Mouse (Mus musculus) kidney, embryonic 14.5 days (tissue): ENCODE results near the gene Ccdc188. TPM values are rescaled to one million over a fixed set of nuclear protein-coding genes. Genes with fewer than 3 reads are reported as not detected.

Experiments
- ATAC-seq: fragments of 200-750 bp; cut with Nextera tagmentation; 2 replicates; pipeline ENCODE4 v1.8.0; 2017; ENCODE audit warnings: moderate number of reproducible peaks, mild to moderate bottlenecking, moderate TSS enrichment, moderate library complexity; ENCODE audit not compliant: low FRiP score, low TSS enrichment
- H3K27ac ChIP-seq: fragments of 300-500 bp; sonication (generic); 2 replicates; pipeline ENCODE4 v1.5.1; 2014; ENCODE audit warnings: low read depth, mild to moderate bottlenecking, low read length, moderate library complexity, mixed read lengths
- H3K27me3 ChIP-seq: fragments of 300-500 bp; sonication (generic); 2 replicates; pipeline ENCODE4 v1.6.1; 2014; ENCODE audit warnings: mild to moderate bottlenecking, low read length; ENCODE audit not compliant: control insufficient read depth, insufficient read depth
- H3K36me3 ChIP-seq: fragments of 300-500 bp; sonication (generic); 2 replicates; pipeline ENCODE4 v1.6.1; 2014; ENCODE audit warnings: low read length, mixed read lengths; ENCODE audit not compliant: control insufficient read depth, insufficient read depth
- H3K4me1 ChIP-seq: fragments of 300-500 bp; sonication (generic); 2 replicates; pipeline ENCODE4 v1.6.1; 2014; ENCODE audit warnings: low read length, mixed read lengths; ENCODE audit not compliant: control insufficient read depth, insufficient read depth
- H3K4me2 ChIP-seq: fragments of 300-500 bp; sonication (generic); replicated peaks from 2 replicates; pipeline ENCODE4 v1.6.1; 2014; ENCODE audit warnings: low read depth, mild to moderate bottlenecking, low read length
- H3K4me3 ChIP-seq: fragments of 300-500 bp; sonication (generic); 2 replicates; pipeline ENCODE4 v1.5.1; 2014; ENCODE audit warnings: mild to moderate bottlenecking, low read length
- H3K9ac ChIP-seq: fragments of 300-500 bp; sonication (generic); 2 replicates; pipeline ENCODE4 v1.6.1; 2014; ENCODE audit warnings: low read depth, mild to moderate bottlenecking, low read length, moderate library complexity
- H3K9me3 ChIP-seq: fragments of 300-500 bp; sonication (generic); 2 replicates; pipeline ENCODE4 v1.6.1; 2016; ENCODE audit warnings: low read length; ENCODE audit not compliant: control insufficient read depth
- WGBS: fragments of 180-500 bp; shearing (Covaris S2); extraction: QIAGEN DNeasy Blood & Tissue Kit; methylation state at CpG from one replicate; pipeline ENCODE4 v1.1.7; 2014; 5-methylcytosine and 5-hydroxymethylcytosine counted together
- polyA plus RNA-seq: library from polyadenylated mRNA; unstranded; fragments of >200 nt; fragmentation: Nextera tagmentation; extraction: Ambion mirVana; gene quantifications from 2 replicates; pipeline ENCODE4 v1.2.1, GENCODE M21; 2014

Gene Ccdc188
- polyA plus RNA-seq, 1 experiment from 2014 or later, result not detected

- Histone ChIP-seq H3K9ac (peak within 1 kb of the TSS; percentile 88), H3K4me3 (peak within 1 kb of the TSS; percentile 91), H3K4me2 (peak within 1 kb of the TSS; percentile 85), H3K27me3 (no peaks in the 10 kb centered on the region), H3K27ac (peak within 1 kb of the TSS; percentile 88), H3K9me3 (no peaks in the 10 kb centered on the region), H3K4me1 (peaks cover 24% of the 10 kb centered on the region; the same call in 1 of the 2 replicates), H3K36me3 (peaks cover 20% of the 10 kb centered on the region)
- under 1% methylated on average over 54 of the region's 79 CpGs for WGBS
- peak; percentile 81 for ATAC-seq
Observed at GRCm38 (mm10) chr16:18234671-18235388, 17.2 kb downstream of the Ccdc188 start, which contains the start of gene Zdhhc8. Zdhhc8 (minus strand) TSS chr16:18235136.

- no peaks in the 10 kb centered on the region for H3K9me3 ChIP-seq
- H3K36me3 ChIP-seq, result peaks cover 27% of the 10 kb centered on the region
- H3K27ac ChIP-seq, result peak overlapping the region; percentile 88
- peak overlapping the region; percentile 91 for H3K4me3 ChIP-seq
- WGBS, result 3% methylated on average over 19 of the region's 19 CpGs
- peak overlapping the region; percentile 85 for H3K4me2 ChIP-seq
- peaks cover 18% of the 10 kb centered on the region; the same call in 1 of the 2 replicates for H3K4me1 ChIP-seq
- no peaks in the 10 kb centered on the region for H3K27me3 ChIP-seq
- ATAC-seq, result peak; percentile 79
- peak overlapping the region; percentile 88 for H3K9ac ChIP-seq
Observed at GRCm38 (mm10) chr16:18235389-18236065, 17.8 kb downstream of the Ccdc188 start.

GRCm38 (mm10) chr16:18236676-18237501, 19.2 kb downstream of the Ccdc188 start:
- Histone ChIP-seq H3K36me3 (peaks cover 41% of the 10 kb centered on the region), H3K4me3 (no peak overlapping the region), H3K9me3 (no peaks in the 10 kb centered on the region), H3K9ac (no peak overlapping the region), H3K27ac (no peak overlapping the region), H3K27me3 (no peaks in the 10 kb centered on the region), H3K4me1 (peaks cover 15% of the 10 kb centered on the region; the same call in 1 of the 2 replicates), H3K4me2 (no peak overlapping the region)
- 70% methylated on average over 7 of the region's 7 CpGs for WGBS
- ATAC-seq, result no peak

GRCm38 (mm10) chr16:18241581-18241980, 23.9 kb downstream of the Ccdc188 start:
- Histone ChIP-seq H3K27me3 (no peaks in the 10 kb centered on the region), H3K4me1 (peaks cover 3% of the 10 kb centered on the region), H3K4me3 (no peak overlapping the region), H3K36me3 (peaks cover 87% of the 10 kb centered on the region), H3K27ac (no peak overlapping the region), H3K9ac (no peak overlapping the region), H3K4me2 (no peak overlapping the region), H3K9me3 (no peaks in the 10 kb centered on the region)
- WGBS, result 92% methylated on average over 10 of the region's 10 CpGs
- ATAC-seq, result no peak

- H3K36me3 ChIP-seq, result peaks cover 66% of the 10 kb centered on the region
- peaks cover 27% of the 10 kb centered on the region for H3K4me1 ChIP-seq
- H3K27me3 ChIP-seq, result no peaks in the 10 kb centered on the region
- no peak for ATAC-seq
- H3K9ac ChIP-seq, result peak overlapping the region; percentile 91
- peak overlapping the region; percentile 56 for H3K4me2 ChIP-seq
- peak overlapping the region; percentile 92 for H3K27ac ChIP-seq
- peak overlapping the region; percentile 89 for H3K4me3 ChIP-seq
- WGBS, result under 1% methylated on average over 33 of the region's 33 CpGs
- H3K9me3 ChIP-seq, result no peaks in the 10 kb centered on the region
Observed at GRCm38 (mm10) chr16:18247521-18248399, 30.1 kb downstream of the Ccdc188 start.

- Histone ChIP-seq H3K4me3 (peak within 1 kb of the TSS; percentile 89), H3K4me1 (peaks cover 27% of the 10 kb centered on the region), H3K27ac (peak within 1 kb of the TSS; percentile 92), H3K9me3 (no peaks in the 10 kb centered on the region), H3K4me2 (peak within 1 kb of the TSS; percentile 83), H3K9ac (peak within 1 kb of the TSS; percentile 91), H3K27me3 (no peaks in the 10 kb centered on the region), H3K36me3 (peaks cover 66% of the 10 kb centered on the region)
- under 1% methylated on average over 95 of the region's 102 CpGs for WGBS
- ATAC-seq, result peak; percentile 96
Observed at GRCm38 (mm10) chr16:18248433-18249363, 31.0 kb downstream of the Ccdc188 start, which contains the start of the genes Trmt2a and Ranbp1. Trmt2a (plus strand) TSS chr16:18248679. Ranbp1 (minus strand) TSS chr16:18248732.

GRCm38 (mm10) chr16:18249364-18249967, 31.8 kb downstream of the Ccdc188 start:
- WGBS, result 4% methylated on average over 27 of the region's 27 CpGs
- Histone ChIP-seq H3K4me3 (peak overlapping the region; percentile 89), H3K9ac (peak overlapping the region; percentile 91), H3K9me3 (no peaks in the 10 kb centered on the region), H3K4me1 (peaks cover 27% of the 10 kb centered on the region), H3K36me3 (peaks cover 66% of the 10 kb centered on the region), H3K4me2 (peak overlapping the region; percentile 83), H3K27ac (peak overlapping the region; percentile 89), H3K27me3 (no peaks in the 10 kb centered on the region)
- ATAC-seq, result peak; percentile 40
